Mouse (Mus musculus): ENCODE data around the gene Lingo4. TPM values are rescaled to one million over a fixed set of nuclear protein-coding genes. Genes with fewer than 3 reads are reported as not detected.
A peak's percentile ranks its signal among the peaks of the same experiment; 100 is the strongest.

The Lingo4 gene
- total RNA-seq, 4 experiments from 2014 or later: 0.31 to 1.3 (median 0.78) TPM

- DNase-seq: no peak
These were observed 10.3 kb upstream of the Lingo4 start for GRCm38 (mm10) chr3:94388047-94388446.

- DNase-seq: no peak
These were observed 8.9 kb upstream of the Lingo4 start for GRCm38 (mm10) chr3:94389420-94389819.

- DNase-seq: no peak
These were observed 7.3 kb upstream of the Lingo4 start for GRCm38 (mm10) chr3:94391001-94391400.

DNA sequence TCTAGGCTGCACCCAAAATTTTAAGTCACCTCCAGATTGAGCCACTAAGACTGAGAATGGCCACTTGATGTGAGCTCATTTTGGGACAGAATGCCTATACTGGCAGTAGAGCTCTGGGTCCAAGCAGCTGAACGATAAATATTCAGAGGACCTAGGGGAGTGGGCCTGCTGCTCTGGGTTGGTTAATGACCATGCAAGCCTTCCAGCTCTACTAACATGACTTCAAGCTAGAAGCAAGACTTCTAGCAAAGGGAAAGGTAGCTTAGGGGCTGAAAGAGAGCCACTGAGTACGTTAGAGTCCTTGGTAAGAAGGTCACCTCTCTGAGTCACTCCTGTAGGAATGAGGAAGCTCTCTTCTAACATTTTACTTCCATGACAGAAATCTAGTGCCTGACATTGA lies 6.2 kb upstream of the Lingo4 start:
- DNase-seq: no peak

DNA sequence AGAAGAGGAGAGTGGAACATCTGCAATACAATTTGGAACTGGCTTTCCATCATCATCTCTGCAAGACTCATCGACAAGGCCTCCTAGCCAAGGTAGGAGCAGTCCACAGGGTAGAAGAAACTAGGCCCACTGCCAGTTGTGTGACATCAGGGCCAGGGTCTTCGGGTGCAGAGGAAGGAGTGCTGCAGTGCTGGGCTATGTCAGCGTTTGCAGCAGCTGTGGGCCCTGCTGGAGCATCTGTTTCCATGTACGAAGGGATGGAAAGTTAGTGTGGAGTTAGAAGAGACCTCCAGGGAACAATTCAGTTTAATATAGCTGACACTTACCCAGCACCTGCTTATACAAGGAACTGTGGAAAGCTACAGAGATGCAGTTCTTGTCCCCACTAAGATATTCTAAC lies 5.3 kb upstream of the Lingo4 start:
- DNase-seq: no peak

DNA sequence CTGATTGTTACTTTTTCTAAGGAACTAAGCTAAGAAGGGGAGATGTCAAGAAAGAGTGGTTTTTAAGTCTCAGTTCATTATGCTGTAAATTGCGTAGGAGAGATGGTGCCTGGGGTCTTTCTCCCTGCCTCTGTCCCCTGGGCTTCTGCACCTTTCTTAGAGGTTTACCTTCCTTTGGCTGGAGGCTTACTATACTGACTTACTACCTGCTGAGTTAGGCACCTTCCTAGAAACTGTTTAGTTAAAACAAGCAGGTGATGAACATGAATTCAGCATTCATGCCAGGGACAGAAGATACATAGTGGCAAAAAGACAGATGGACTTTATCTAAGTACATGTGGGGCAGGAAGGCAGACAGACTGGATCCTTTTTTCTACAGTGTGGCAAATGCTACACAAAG lies 2.0 kb upstream of the Lingo4 start:
- no peak for DNase-seq

DNA sequence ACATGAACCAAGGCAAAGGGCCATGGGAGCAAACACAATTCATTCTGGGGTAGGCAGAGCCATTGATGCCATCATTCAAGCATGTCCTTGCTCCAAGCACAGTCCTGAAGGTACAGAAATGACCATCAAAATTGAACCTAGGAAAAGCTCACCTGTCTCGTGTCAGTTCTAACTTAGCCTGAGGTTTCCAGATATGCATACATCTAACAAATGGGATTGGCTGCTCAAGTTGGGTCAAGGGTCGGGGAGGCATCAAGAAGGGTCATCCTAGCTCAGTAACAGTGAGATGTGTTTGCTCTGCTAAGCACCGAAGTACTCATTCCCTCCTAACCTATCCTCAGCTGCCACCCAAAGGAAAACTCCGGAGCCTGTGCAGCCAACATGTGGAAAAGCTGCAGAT lies 1.5 kb upstream of the Lingo4 start:
- DNase-seq: no peak

- no peak for DNase-seq
These were observed 695 bp downstream of the Lingo4 start for GRCm38 (mm10) chr3:94398943-94399481.

GRCm38 (mm10) chr3:94399663-94400310 lies 1.5 kb downstream of the Lingo4 start:
- DNase-seq: no peak

- DNase-seq: no peak
These were observed 4.1 kb downstream of the Lingo4 start for GRCm38 (mm10) chr3:94402451-94402850.

DNA sequence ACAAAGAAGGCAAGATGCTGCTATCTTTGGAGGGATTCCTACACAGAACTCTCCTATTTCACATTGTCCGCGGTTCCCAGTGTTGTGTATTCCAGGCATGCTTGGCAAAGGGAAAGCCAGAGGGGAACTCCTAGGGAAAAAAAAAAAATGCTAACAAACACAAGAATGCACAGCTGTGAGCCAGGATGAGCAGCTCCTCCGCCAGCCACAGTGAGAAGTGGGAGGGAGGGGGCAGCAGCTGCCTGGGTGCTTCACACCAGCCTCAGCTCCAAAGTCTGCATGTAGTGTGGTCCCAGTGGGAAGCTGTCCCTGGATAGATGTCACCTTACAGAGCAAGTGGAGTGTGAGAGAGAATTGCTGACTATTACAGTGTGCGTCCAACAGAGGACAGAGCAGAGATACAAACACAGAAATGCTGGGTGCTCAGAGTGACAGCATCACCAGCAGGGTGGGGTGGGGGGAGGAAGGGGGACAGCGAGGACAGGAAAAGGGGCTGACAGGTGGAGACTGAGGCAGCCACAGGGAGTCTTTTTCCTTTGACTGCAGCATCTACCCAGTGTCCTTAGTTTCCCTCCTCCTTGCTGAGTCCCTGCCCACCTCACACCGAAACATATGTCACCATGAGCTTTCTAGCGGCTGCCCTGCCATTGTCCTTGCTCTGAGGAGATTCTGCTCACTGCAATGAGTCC lies 6.2 kb downstream of the Lingo4 start:
- DNase-seq: no peak

- DNase-seq: no peak
These were observed 7.2 kb downstream of the Lingo4 start for GRCm38 (mm10) chr3:94405561-94405960.

- DNase-seq: no peak
These were observed 14.2 kb downstream of the Lingo4 start for GRCm38 (mm10) chr3:94412530-94412929.

GRCm38 (mm10) chr3:94413031-94413679 lies 14.8 kb downstream of the Lingo4 start, which contains the start of gene Tdrkh:
Gene Tdrkh, plus strand, starts transcription at chr3:94413273.
- DNase-seq: peak; percentile 96

- DNase-seq: no peak
These were observed 32.7 kb downstream of the Lingo4 start for GRCm38 (mm10) chr3:94430980-94431379.

DNA sequence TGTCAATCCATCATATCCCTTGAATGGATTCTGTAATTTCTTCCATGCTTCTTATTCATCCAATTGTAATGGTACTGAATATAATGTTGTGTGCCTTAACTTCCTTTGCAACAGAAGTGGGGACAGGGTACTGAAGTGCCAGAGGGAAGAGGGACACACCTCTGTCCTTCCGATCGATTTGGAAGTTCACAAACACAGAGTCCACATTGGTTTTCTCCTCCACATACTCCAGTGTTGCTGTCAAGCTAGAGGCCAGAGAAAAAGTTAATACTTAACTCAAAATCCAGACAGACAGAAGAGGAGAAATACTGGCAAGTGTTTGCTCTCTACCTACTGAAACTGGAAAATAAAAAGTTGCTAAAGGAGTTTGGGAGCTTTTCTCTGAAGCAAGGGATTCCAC lies 36.0 kb downstream of the Lingo4 start:
- DNase-seq: no peak

DNA sequence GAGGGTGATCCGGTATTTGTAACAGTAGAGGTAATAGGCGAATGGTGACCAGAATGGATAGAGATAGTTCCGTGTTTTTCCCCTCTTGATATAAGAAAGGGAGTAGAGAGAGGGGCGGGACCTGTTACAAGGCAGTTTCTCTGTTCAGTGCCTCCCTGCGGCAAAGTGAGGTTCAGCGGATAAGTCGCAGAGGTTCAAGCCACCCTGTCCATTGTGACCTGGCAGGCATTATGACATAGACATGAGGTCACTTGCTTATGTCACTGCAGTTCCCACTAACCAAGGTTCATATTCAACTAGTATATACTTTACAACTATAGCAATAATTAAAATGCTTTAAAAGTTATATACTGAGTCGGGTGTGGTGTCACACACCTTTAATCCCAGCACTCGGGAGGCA lies 38.1 kb downstream of the Lingo4 start:
- DNase-seq: no peak

GRCm38 (mm10) chr3:94441182-94441581 lies 42.9 kb downstream of the Lingo4 start:
- no peak for DNase-seq

- DNase-seq: peak; percentile 88
These were observed 44.8 kb downstream of the Lingo4 start, which contains the start of gene Mrpl9 for GRCm38 (mm10) chr3:94442951-94443596. Gene Mrpl9, plus strand, starts transcription at chr3:94443318.

DNA sequence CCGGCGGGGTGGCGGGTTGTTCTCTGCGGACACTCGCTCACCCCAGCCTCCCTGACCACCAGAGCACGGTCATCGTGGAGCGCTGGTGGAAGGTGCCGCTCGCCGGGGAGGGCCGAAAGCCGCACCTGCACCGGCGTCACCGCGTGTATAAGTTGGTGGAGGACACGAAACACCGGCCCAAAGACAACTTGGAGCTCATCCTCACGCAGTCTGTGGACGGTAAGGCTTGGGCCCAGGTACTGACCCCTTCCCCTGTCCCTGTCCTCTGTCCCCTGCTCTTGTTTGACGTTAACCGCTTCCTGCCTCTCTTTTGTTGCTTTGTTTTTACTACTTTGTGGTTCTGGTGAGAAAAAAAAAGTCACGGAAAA lies 45.3 kb downstream of the Lingo4 start, which contains the start of gene Oaz3:
TSS of gene Oaz3 (minus strand) at position 319 of the 368 bp plus-strand sequence.
- DNase-seq: no peak

DNA sequence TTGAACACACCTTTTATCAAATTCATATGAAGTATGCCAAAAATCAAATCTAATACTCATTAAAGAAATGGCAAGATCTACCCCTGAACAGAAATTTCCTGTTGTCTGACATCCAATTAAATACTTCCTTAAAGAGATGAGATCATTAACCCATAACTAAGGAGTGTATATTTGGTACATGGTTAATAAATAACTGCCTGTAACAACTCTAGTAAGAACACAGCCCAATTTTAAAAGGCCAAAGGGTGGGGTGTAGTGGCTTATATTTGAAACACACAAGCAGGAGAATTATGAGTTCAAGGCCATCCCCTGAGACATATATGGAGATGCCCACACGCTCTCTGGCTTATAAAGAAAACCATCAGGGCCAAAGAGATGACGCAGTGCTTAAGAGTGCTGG lies 51.1 kb downstream of the Lingo4 start:
- DNase-seq: no peak

All from adrenal gland, adult 8-10 months (tissue).